Mouse (Mus musculus): ENCODE data around the gene Lman2l. TPM values are rescaled to one million over a fixed set of nuclear protein-coding genes. Genes with fewer than 3 reads are reported as not detected.

Gene Lman2l
- polyA plus RNA-seq (2014; fragmentation: Illumina TruSeq; extraction: RNeasy Lipid Tissue Mini Kit (QIAGEN cat#74804); ENCODE audit: low read depth, low replicate concordance) = 7.7 TPM

DNA sequence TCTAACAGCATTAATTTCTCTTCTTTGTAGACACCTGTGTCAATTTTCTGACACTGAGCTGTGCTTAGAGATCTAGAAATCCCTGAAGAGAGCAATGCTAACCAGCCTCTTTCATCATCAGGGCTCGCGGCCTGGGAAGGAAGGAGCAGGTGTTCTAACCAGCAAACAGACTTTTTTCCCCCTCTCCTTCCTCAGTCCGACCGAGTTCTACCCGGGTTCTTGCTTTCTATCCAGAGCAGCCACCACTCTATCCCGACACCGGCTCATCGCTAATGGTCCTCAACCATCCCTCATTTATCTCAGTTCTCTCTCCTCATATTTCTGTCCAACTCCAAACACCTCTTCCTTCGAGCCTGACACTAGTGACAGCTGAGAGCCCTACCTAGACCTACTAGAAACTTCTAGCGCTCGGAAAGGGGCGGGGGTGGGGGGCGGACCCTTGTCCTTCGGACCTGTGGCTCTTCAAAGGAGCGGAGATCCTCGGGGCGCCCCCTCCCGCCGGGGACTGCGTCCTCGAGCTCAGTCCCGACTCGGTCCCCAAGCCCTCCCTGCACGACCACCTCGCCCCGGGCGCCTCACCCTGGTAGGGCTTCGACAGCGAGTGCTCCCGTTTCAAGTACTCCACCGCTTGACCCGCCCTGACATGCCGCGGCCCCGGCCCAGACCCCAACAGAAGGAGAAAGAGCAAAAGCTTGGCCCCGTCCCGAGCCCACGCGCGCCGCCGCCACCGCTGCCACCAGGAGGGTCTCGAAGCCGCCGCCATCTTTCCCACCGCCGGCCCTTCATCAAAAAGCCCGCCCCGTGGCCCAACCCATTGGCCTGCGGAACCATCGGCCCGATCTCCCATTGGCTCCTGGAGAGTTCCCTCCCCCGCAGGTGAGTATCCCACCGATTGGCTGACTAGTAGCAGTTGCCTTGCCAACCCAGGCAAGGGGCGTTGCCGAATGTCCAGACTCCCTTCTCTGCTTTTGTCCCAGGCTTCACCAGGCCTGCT lies at the start of gene Lman2l:
Gene Lman2l (minus strand): TSS at position 801 of the 994 bp plus-strand sequence.

DNA sequence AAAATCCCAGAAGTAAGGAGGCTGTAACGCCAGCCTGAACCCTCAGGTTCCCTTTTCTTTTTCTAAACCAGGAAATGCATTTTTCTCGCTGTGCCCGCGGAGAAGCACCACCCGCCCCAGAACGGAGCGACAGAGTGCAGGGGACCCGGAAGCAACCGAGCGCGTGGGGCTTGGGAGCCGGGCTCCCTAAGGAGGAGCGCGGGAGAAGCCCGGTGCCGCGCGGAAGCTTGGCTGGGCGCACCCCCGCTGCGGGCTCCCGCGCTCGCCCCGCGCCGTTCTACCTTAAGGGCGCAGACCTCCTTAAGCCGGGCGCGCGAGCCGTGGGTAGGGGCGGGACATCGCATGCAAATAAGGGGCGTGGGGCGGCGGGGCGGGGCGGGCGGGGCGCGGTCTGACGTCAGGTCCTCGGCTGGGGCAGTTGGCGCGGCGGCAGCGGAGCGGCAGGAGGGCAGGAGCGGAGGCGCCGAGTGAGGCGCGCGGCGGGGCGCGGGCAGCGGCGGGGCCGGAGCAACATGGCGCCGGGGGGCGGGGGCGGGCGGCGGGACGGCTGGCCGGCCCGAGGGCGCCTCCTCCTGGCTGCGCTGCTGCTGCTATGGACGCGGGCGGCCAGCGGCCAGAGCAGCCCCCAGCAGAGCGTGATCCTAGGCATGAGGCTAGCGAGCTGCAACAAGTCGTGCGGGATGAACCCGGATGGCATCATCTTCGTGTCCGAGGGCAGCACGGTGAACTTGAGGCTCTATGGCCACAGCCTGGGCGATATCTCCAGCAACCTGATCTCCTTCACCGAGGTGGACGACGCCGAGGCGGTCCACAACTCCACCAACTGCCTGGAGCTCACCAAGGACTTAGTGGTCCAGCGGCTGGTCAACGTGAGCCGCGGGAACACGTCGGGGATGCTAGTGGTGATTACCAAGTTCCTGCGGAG lies 26.4 kb upstream of the Lman2l start, which contains the start of gene Cnnm4:
Gene Cnnm4 (plus strand): TSS at position 440 of the 925 bp plus-strand sequence.

DNA sequence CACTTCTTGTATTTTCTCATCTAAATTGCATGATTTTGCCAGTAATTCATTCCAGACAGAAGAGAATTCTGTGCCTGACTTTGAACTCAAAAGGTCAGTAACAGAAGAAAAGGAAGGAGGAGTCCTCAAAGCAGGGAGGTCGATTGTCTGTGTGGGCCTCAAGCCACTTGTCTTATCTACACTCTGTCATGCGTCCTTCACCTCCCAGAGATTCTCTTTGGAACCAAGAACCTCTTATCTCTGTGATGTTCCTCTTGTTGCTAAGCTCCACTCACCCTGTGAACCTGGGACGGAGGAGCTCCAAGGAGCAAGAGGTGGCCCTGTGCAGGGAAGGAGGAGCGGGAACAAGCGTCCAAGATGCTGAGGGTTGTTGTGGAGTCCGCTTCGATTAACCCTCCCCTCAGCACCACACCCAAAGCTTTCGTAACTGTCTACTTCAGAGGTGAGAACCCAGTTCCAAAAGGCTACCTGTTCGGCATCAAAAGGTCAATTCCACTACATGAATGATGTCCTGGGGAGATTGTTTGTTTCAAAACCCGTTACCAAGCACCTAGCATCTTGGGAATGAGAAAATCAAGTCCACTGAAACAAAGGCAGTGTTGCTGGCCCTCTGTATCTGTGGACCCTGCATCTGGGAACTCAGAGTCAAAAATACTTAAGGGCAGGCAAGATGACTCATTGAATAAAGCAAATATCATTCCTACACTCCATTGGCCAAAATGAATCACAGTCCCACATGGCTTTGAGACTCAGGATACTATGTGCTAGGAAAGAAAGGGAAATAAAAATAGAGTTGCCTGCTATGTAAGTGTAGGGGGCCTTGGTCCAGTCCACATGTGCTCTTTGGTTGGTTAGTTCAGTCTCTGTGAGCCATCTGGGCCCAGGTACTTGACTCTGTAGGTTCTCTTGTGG lies 72.9 kb downstream of the Lman2l start, which contains the start of gene Fer1l5:
Gene Fer1l5 (plus strand): TSS at position 358 of the 912 bp plus-strand sequence.

Other genes starting within 250 kb of the Lman2l start
- 82.1 TPM for gene Uggt1, start 200.6 kb downstream of the Lman2l start, polyA plus RNA-seq (2014; fragmentation: Illumina TruSeq; extraction: RNeasy Lipid Tissue Mini Kit (QIAGEN cat#74804); ENCODE audit: low read depth, low replicate concordance)
- gene Neurl3, start 170.6 kb downstream of the Lman2l start, polyA plus RNA-seq (2014; fragmentation: Illumina TruSeq; extraction: RNeasy Lipid Tissue Mini Kit (QIAGEN cat#74804); ENCODE audit: low read depth, low replicate concordance) = 107 TPM
- gene Arid5a, start 137.5 kb downstream of the Lman2l start, polyA plus RNA-seq (2014; fragmentation: Illumina TruSeq; extraction: RNeasy Lipid Tissue Mini Kit (QIAGEN cat#74804); ENCODE audit: low read depth, low replicate concordance) = 0.50 TPM
- 25.1 TPM for gene Kansl3, start 76.1 kb downstream of the Lman2l start, polyA plus RNA-seq (2014; fragmentation: Illumina TruSeq; extraction: RNeasy Lipid Tissue Mini Kit (QIAGEN cat#74804); ENCODE audit: low read depth, low replicate concordance)
- not detected for gene Fer1l5, start 73.0 kb downstream of the Lman2l start, polyA plus RNA-seq (2014; fragmentation: Illumina TruSeq; extraction: RNeasy Lipid Tissue Mini Kit (QIAGEN cat#74804); ENCODE audit: low read depth, low replicate concordance)
- gene Cnnm4, start 26.3 kb upstream of the Lman2l start, polyA plus RNA-seq (2014; fragmentation: Illumina TruSeq; extraction: RNeasy Lipid Tissue Mini Kit (QIAGEN cat#74804); ENCODE audit: low read depth, low replicate concordance) = 75.3 TPM
- gene Cnnm3, start 66.6 kb upstream of the Lman2l start, polyA plus RNA-seq (2014; fragmentation: Illumina TruSeq; extraction: RNeasy Lipid Tissue Mini Kit (QIAGEN cat#74804); ENCODE audit: low read depth, low replicate concordance) = 9.8 TPM
- gene Ankrd23, start 91.6 kb upstream of the Lman2l start, polyA plus RNA-seq (2014; fragmentation: Illumina TruSeq; extraction: RNeasy Lipid Tissue Mini Kit (QIAGEN cat#74804); ENCODE audit: low read depth, low replicate concordance) = 5.0 TPM
- not detected for gene Gm42417, start 94.2 kb upstream of the Lman2l start, polyA plus RNA-seq (2014; fragmentation: Illumina TruSeq; extraction: RNeasy Lipid Tissue Mini Kit (QIAGEN cat#74804); ENCODE audit: low read depth, low replicate concordance)
- 3.0 TPM for gene Ankrd39, start 102.2 kb upstream of the Lman2l start, polyA plus RNA-seq (2014; fragmentation: Illumina TruSeq; extraction: RNeasy Lipid Tissue Mini Kit (QIAGEN cat#74804); ENCODE audit: low read depth, low replicate concordance)
- gene Sema4c, start 113.1 kb upstream of the Lman2l start, polyA plus RNA-seq (2014; fragmentation: Illumina TruSeq; extraction: RNeasy Lipid Tissue Mini Kit (QIAGEN cat#74804); ENCODE audit: low read depth, low replicate concordance) = 0.95 TPM
- gene Fam178b, start 237.9 kb upstream of the Lman2l start, polyA plus RNA-seq (2014; fragmentation: Illumina TruSeq; extraction: RNeasy Lipid Tissue Mini Kit (QIAGEN cat#74804); ENCODE audit: low read depth, low replicate concordance) = not detected
- 114 TPM for gene Cox5b, start 246.2 kb upstream of the Lman2l start, polyA plus RNA-seq (2014; fragmentation: Illumina TruSeq; extraction: RNeasy Lipid Tissue Mini Kit (QIAGEN cat#74804); ENCODE audit: low read depth, low replicate concordance)

All from sigmoid colon, adult 10 weeks (tissue).